Mouse (Mus musculus): ENCODE measurements around the gene Hist1h4h. TPM values are rescaled to one million over a fixed set of nuclear protein-coding genes. Genes with fewer than 3 reads are reported as not detected.
"Not testable (repeated sequence)": the region's sequence is repeated elsewhere in the genome, so short reads cannot be mapped to it uniquely, and the experiment has no call there.

Gene Hist1h4h
- polyA plus RNA-seq, 1 experiment from 2014 or later = 3.3 TPM

GRCm38 (mm10) chr13:23536076-23536822, 5.4 kb downstream of the Hist1h4h start:
- Histone ChIP-seq H3K36me3 (ENCODE audit: control insufficient read depth, insufficient read depth, low read length) (no peaks in the 10 kb centered on the region), H3K4me2 (peak overlapping the region; percentile 88), H3K27me3 (replicated peaks; ENCODE audit: control insufficient read depth, insufficient read depth, low read length) (no peaks in the 10 kb centered on the region), H3K4me1 (replicated peaks; ENCODE audit: control insufficient read depth, insufficient read depth, low read length) (peaks cover 20% of the 10 kb centered on the region), H3K9ac (ENCODE audit: low read depth, low read length) (peak overlapping the region; percentile 75), H3K9me3 (ENCODE audit: control insufficient read depth, low read length) (no peaks in the 10 kb centered on the region), H3K4me3 (ENCODE audit: low read depth, low read length) (peak overlapping the region; percentile 65), H3K27ac (ENCODE audit: low read depth, low read length) (peak overlapping the region; percentile 100)
- ATAC-seq (replicated peaks; ENCODE audit: low FRiP score) (no peak), DNase-seq (ENCODE audit: low spot score) (no peak)
- 21% methylated on average over 7 of the region's 7 CpGs for WGBS

- Histone ChIP-seq H3K4me2 (peak overlapping the region; percentile 88), H3K9ac (ENCODE audit: low read depth, low read length) (peak overlapping the region; percentile 0; the same call in 1 of the 2 replicates), H3K9me3 (ENCODE audit: control insufficient read depth, low read length) (no peaks in the 10 kb centered on the region), H3K4me1 (replicated peaks; ENCODE audit: control insufficient read depth, insufficient read depth, low read length) (peaks cover 20% of the 10 kb centered on the region), H3K36me3 (ENCODE audit: control insufficient read depth, insufficient read depth, low read length) (no peaks in the 10 kb centered on the region), H3K27ac (ENCODE audit: low read depth, low read length) (peak overlapping the region; percentile 100), H3K4me3 (ENCODE audit: low read depth, low read length) (peak overlapping the region; percentile 65), H3K27me3 (replicated peaks; ENCODE audit: control insufficient read depth, insufficient read depth, low read length) (no peaks in the 10 kb centered on the region)
- DNase-seq (ENCODE audit: low spot score) (no peak), ATAC-seq (replicated peaks; ENCODE audit: low FRiP score) (no peak)
- 75% methylated on average over 3 of the region's 3 CpGs for WGBS
Measured at GRCm38 (mm10) chr13:23537006-23537710, 6.3 kb downstream of the Hist1h4h start.

- no peak overlapping the region for H3K9ac ChIP-seq (ENCODE audit: low read depth, low read length)
- 0 out of 2 replicates have a peak overlapping the region, but pooled peaks have one; percentile 10 for H3K4me2 ChIP-seq
- 68% methylated on average over 5 of the region's 5 CpGs for WGBS
- H3K27ac ChIP-seq (ENCODE audit: low read depth, low read length) = peak overlapping the region; percentile 57
- no peak overlapping the region for H3K4me3 ChIP-seq (ENCODE audit: low read depth, low read length)
- H3K4me1 ChIP-seq (replicated peaks; ENCODE audit: control insufficient read depth, insufficient read depth, low read length) = peaks cover 13% of the 10 kb centered on the region
- H3K9me3 ChIP-seq (ENCODE audit: control insufficient read depth, low read length) = no peaks in the 10 kb centered on the region
- no peaks in the 10 kb centered on the region for H3K36me3 ChIP-seq (ENCODE audit: control insufficient read depth, insufficient read depth, low read length)
- ATAC-seq (replicated peaks; ENCODE audit: low FRiP score) (no peak), DNase-seq (ENCODE audit: low spot score) (no peak)
- no peaks in the 10 kb centered on the region for H3K27me3 ChIP-seq (replicated peaks; ENCODE audit: control insufficient read depth, insufficient read depth, low read length)
Measured at GRCm38 (mm10) chr13:23538249-23538648, 7.4 kb downstream of the Hist1h4h start.

GRCm38 (mm10) chr13:23539821-23540220, 9.0 kb downstream of the Hist1h4h start:
- H3K27ac ChIP-seq (ENCODE audit: low read depth, low read length); H3K36me3 ChIP-seq (ENCODE audit: control insufficient read depth, insufficient read depth, low read length); DNase-seq (ENCODE audit: low spot score); H3K4me3 ChIP-seq (ENCODE audit: low read depth, low read length); ATAC-seq (replicated peaks; ENCODE audit: low FRiP score); H3K27me3 ChIP-seq (replicated peaks; ENCODE audit: control insufficient read depth, insufficient read depth, low read length); H3K4me2 ChIP-seq; H3K9ac ChIP-seq (ENCODE audit: low read depth, low read length); H3K9me3 ChIP-seq (ENCODE audit: control insufficient read depth, low read length): not testable (repeated sequence)
- 74% methylated on average over 1 of the region's 1 CpGs for WGBS
- H3K4me1 ChIP-seq (replicated peaks; ENCODE audit: control insufficient read depth, insufficient read depth, low read length) = peaks cover 13% of the 10 kb centered on the region

- DNase-seq (ENCODE audit: low spot score) (no peak), ATAC-seq (replicated peaks; ENCODE audit: low FRiP score) (no peak)
- peaks cover 15% of the 10 kb centered on the region for H3K4me1 ChIP-seq (replicated peaks; ENCODE audit: control insufficient read depth, insufficient read depth, low read length)
- H3K27me3 ChIP-seq (replicated peaks; ENCODE audit: control insufficient read depth, insufficient read depth, low read length) = no peaks in the 10 kb centered on the region
- H3K4me3 ChIP-seq (ENCODE audit: low read depth, low read length) = no peak overlapping the region
- H3K36me3 ChIP-seq (ENCODE audit: control insufficient read depth, insufficient read depth, low read length) = no peaks in the 10 kb centered on the region
- 74% methylated on average over 3 of the region's 3 CpGs for WGBS
- peak overlapping the region; percentile 83 for H3K4me2 ChIP-seq
- H3K27ac ChIP-seq (ENCODE audit: low read depth, low read length) = peak overlapping the region; percentile 98; the same call in 1 of the 2 replicates
- H3K9ac ChIP-seq (ENCODE audit: low read depth, low read length) = no peak overlapping the region
- H3K9me3 ChIP-seq (ENCODE audit: control insufficient read depth, low read length) = no peaks in the 10 kb centered on the region
Measured at GRCm38 (mm10) chr13:23541497-23541896, 10.6 kb downstream of the Hist1h4h start.

- 0 out of 2 replicates have a peak, but pooled peaks have one; percentile 0 for ATAC-seq (replicated peaks; ENCODE audit: low FRiP score)
- H3K27ac ChIP-seq (ENCODE audit: low read depth, low read length) = peak overlapping the region; percentile 98
- DNase-seq (ENCODE audit: low spot score) = not testable (repeated sequence)
Measured at GRCm38 (mm10) chr13:23542225-23542980, 11.6 kb downstream of the Hist1h4h start.

GRCm38 (mm10) chr13:23542999-23543607, 12.3 kb downstream of the Hist1h4h start, which contains the start of gene Hist1h2bh:
Hist1h2bh (minus strand) TSS chr13:23543392.
- 1% methylated on average over 27 of the region's 42 CpGs for WGBS
- H3K27me3 ChIP-seq (replicated peaks; ENCODE audit: control insufficient read depth, insufficient read depth, low read length); H3K9me3 ChIP-seq (ENCODE audit: control insufficient read depth, low read length); H3K36me3 ChIP-seq (ENCODE audit: control insufficient read depth, insufficient read depth, low read length); H3K4me1 ChIP-seq (replicated peaks; ENCODE audit: control insufficient read depth, insufficient read depth, low read length): not testable (repeated sequence)
- Histone ChIP-seq H3K27ac (ENCODE audit: low read depth, low read length) (peak within 1 kb of the TSS; percentile 98), H3K4me3 (ENCODE audit: low read depth, low read length) (peak within 1 kb of the TSS; percentile 53), H3K9ac (ENCODE audit: low read depth, low read length) (peak within 1 kb of the TSS; percentile 82), H3K4me2 (peak within 1 kb of the TSS; percentile 83)
- DNase-seq (ENCODE audit: low spot score) (peak; percentile 74), ATAC-seq (replicated peaks; ENCODE audit: low FRiP score) (peak; percentile 89)

More at GRCm38 (mm10) chr13:23542225-23542980, 11.6 kb downstream of the Hist1h4h start:
- Histone ChIP-seq H3K4me2 (peak overlapping the region; percentile 83), H3K4me3 (ENCODE audit: low read depth, low read length) (peak overlapping the region; percentile 53), H3K4me1 (replicated peaks; ENCODE audit: control insufficient read depth, insufficient read depth, low read length) (peaks cover 11% of the 10 kb centered on the region), H3K9ac (ENCODE audit: low read depth, low read length) (peak overlapping the region; percentile 82)
- H3K9me3 ChIP-seq (ENCODE audit: control insufficient read depth, low read length); H3K36me3 ChIP-seq (ENCODE audit: control insufficient read depth, insufficient read depth, low read length); H3K27me3 ChIP-seq (replicated peaks; ENCODE audit: control insufficient read depth, insufficient read depth, low read length): not testable (repeated sequence)
- WGBS = 9% methylated on average over 3 of the region's 3 CpGs

Measured in liver, embryonic 11.5 days (tissue).